Mouse (Mus musculus) T-cell, adult 2 months (primary cell): ENCODE results near the gene Crygn.
"Not testable (repeated sequence)": the region's sequence is repeated elsewhere in the genome, so short reads cannot be mapped to it uniquely, and the experiment has no call there.

Source experiments
- DNase-seq: peaks from one replicate; pipeline ENCODE4 v3.0.0; 2022; ENCODE audit warnings: low spot score

The Crygn gene

DNA sequence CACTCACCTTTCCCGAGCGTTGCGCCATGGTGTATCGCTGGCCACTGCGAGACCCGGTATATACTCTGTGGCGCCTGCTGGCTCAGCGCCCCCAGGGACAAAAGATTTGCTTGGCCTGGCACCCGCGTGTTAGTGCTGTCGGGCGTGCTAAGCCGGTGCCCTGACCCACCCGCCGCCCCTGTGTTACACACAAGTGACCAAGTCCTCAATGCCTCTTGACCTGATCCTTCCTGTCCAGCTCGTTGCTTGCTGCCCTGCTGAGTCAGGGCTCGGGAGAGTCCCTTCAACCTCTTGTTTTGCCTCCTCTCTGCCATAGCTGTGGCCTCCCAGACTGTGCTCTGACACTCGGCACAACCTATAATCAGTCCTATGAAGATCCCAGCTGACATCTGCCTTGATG, at the start of gene Crygn:
Gene Crygn (minus strand): TSS at position 193 of the 400 bp plus-strand sequence.
- no peak for DNase-seq

DNA sequence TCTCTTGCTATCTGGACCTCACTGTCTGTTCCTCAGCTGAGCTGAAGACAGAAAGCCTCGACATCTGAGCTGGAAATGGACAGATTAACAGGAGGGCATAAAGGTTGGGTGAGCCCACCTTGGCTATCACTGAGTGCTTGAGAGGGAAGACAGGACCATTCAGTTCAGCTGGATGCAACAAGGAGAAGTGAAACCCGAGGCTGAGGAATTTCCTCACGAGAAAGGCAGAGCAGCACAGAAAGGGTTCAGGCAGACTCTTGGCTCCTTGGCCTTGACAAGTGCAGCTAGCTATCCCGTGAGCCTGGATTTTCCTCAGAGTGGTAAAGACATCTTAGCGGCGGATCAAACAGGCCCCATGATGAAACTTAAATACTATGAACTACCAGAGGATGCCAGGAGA, 47.4 kb upstream of the Crygn start:
- no peak for DNase-seq

- DNase-seq: no peak
Observed at GRCm38 (mm10) chr5:24804661-24805060, 46.9 kb upstream of the Crygn start.

DNA sequence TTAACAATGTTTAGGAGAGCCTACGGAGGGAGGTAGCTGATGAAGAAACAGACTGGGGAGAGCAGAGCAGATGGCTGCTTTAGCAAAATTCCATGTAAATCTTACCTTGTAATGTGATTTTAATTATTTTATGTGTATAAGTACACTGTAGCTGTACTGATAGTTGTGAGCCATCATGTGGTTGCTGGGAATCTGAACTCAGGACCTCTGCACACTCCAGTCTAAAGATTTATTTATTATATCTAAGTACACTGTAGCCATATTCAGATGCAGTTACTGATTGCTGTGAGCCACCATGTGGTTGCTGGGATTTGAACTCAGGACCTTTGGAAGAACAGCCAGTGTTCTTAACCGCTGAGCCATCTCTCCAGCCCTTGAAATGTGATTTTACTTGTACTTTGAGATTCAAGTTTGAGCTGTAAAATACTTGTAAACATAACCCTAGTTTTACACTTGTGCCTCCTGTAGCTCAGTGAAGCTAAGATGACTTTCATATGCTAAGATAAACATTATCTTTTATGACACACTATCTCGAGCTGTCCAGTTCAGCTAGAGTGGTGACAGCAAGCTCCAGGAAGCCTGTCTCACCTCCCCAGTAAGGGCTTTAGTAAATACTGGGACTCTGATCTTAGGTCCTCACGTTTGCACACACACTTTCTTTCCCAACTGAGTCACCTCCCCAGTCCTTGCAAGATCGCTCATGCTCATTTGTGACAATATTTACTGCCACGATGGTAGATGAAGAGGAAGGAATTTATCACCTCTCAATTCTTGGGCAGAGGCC, 44.2 kb upstream of the Crygn start:
- DNase-seq: no peak

GRCm38 (mm10) chr5:24800416-24800815, 42.6 kb upstream of the Crygn start:
- DNase-seq: no peak

DNA sequence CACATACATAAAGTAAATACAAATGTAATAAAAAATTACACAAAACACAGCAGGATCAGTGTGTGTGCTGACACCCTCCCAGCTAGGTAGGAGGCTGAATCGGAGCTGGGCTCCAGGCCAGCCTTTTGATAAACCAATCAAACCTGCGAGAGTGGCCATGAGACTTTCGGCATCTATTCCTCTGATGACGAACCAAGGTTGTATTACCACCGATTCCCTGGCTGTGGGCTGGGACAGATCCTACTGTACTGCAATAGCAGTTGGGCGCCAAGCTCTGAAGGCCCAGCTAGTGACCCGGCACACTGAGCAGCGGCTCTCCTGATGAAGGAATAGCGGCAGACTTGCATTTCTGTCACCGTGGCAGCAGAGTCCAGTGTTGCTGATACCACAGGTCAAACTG, 40.8 kb upstream of the Crygn start:
- no peak for DNase-seq

GRCm38 (mm10) chr5:24797858-24798257, 40.0 kb upstream of the Crygn start:
- no peak for DNase-seq

DNA sequence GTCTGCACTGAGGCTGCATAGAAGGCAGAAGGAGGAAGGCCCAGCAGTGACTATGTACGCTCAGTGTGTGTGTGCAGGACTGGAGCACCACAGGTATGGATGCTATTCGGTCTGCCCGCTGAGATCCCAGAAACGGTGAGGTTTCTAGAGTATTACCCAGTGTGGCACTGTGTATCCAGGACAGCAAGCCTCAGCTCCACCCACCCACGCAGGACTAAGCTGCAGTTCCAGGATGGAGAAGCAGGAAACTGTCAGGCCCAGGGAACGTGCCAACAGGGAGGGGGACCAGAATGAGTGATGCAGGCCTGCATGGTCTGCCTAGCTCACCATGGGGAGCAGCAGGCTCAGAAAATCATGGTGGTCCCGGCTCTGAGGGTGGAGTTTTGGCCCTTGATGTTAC, 35.2 kb upstream of the Crygn start:
- no peak for DNase-seq

GRCm38 (mm10) chr5:24782957-24783356, 25.1 kb upstream of the Crygn start:
- DNase-seq: no peak

DNA sequence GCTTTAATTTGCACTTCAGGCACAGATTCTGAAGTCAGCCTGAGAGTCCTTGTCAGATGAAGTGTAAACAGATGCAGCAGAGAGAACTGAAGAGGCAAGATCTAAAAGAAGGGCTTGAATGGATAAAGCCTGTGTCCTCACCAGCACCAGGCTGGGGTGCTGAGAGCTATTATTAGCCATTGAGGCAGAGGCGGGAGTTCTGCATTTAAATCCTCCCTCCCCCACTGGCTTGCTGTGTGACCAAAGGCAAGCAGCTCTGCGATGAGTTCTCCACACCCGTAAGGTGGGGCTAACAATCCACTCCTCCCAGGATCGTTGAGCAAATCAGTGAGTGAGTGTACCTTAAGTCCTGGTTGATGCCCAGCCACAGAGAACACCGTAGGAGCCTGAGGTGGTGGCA, 23.2 kb upstream of the Crygn start:
- DNase-seq: no peak

DNA sequence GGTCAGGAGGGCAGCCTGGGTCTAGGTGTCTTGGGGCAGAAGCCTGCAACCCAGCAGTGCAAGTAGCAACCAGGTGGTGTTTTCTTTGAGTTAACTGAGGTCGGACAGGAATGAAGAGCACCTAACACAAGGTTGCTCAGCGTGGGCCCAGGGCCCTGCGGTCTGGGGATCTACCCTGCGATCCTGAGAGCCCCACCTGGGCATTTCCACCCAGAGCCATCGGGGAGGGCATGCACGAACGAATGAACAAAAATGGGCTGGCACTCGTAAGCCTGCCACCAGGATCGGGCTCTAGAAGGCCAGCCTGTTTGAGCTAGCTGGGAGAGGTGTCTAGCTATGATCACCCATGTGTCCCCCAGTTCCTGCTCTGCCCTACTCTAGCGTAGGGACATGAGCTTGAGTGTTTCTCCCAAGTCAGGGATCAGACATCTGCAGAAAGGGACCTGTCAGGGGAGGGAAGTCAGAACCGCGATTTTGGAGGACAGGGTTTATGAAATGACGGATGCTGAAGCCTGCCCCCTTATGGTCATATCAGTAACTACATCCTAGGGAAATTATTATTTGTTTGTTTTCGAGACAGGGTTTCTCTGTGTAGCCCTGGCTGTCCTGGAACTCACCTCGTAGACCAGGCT, 22.2 kb upstream of the Crygn start:
- DNase-seq: peak; percentile 38

GRCm38 (mm10) chr5:24779321-24779720, 21.5 kb upstream of the Crygn start:
- no peak for DNase-seq

DNA sequence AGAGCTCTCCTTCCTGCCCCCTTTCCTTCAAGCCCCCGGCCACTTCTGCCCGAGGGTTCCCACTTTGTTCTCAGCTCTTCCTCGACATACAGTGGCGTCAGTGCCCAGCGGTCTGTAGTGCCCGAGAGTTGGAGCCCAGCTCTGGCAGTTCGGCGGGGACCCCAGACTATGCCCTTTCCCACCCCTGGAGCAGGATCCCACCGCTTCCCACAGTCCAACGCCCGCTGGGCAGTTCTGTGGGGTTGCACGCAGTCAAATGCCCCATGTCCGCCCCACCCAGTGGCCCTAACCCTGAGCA, 21.0 kb upstream of the Crygn start:
- DNase-seq: no peak

GRCm38 (mm10) chr5:24778082-24778842, 20.5 kb upstream of the Crygn start:
- no peak for DNase-seq

DNA sequence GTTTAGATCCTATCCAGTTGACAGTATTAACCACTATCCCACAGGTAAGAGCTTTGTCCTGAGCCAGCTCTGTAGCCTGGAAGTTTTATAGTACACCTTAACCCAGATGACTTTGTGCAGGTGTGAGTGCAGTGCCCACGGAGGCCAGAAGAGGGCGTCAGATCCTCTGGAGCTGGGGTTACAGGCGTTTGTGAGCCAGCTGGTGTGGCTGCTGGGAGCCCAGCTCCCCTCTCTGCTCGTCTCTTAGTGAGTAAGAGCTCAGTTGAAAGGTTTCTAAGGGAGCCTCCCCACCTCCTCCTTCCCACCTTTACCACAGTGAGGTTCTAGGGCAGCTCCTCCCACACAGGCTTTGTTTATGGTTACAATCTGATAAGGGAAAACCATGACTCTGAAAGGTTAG, 18.9 kb upstream of the Crygn start:
- DNase-seq: peak; percentile 66

DNA sequence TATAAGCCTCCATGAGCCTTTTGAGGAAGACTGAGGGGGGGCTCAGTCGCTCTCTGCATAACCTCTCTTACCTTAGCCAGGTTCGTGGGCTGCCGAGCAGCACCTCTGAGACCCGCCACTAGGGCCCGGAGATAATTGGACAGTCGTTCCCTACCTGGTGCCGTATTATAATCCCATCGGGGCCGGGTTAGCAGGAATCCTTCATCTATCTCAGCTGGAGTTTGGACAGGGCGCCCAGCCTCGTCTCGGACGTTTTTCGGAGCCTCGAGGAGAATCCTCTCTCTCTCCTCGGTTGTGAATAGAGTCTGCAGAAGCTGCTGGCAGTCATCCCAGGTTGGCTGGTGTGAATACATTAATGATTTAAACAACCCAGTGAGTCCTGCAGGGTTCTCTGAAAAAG, 16.7 kb upstream of the Crygn start:
- not testable (repeated sequence) for DNase-seq

GRCm38 (mm10) chr5:24756931-24757330, 877 bp downstream of the Crygn start:
- DNase-seq: no peak

DNA sequence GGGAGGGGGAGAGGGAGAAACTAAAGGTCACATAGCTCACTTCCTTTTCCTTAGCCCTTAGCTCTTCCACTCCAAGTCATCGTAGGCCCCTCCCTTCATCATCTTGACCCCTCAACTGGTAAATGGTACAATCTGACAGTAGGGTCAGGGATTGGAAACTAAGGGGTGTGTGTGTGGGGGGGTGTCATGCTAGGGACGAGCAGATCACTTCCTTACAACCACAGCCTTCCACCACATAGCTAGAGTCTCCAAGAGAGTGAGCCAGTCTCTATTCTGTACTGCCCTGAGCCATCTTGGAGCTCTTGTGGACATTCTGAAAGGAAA, 5.7 kb downstream of the Crygn start:
- DNase-seq: no peak

DNA sequence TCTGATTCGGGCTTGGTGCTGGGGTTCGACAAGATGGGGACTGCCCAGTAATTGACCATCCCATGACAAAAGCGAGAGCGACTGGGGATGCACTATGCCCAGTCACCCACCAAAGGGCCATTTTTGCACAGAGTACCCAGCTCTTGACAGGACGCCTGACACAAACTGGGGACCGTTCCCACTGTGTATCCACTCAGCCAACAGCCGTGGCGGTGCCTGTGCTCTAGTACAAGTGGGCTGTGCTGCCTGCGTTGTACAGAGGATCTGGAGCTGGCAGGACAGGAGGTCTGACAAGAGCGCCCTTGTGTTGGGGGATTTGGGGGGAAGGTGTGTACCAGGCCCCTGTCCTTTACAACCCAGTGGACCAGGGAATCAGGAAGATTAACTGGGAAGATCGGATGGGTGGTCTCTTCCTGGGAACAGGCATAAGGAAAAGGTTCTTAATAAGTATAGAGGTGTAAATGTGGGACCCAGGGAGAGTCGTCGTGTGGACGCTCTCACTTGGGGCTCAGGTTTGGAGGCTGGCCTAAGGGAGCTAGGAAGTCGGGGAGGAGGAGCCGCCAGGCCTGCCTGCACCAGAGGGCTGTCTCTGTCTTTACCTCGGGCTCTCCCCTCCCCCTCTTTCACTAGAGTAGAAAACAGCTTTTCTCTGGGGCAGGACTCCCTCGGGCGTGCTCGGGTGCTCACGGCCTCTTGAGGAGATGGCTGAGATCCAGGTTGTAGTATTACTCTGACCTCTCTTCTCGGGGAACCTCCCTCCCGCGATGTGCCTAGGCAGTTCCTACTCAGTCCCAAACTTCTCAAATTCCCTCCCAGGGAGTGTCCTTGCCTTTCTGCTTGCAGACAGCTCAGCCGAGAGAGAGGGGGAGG, 6.3 kb downstream of the Crygn start:
- DNase-seq: peak; percentile 71

DNA sequence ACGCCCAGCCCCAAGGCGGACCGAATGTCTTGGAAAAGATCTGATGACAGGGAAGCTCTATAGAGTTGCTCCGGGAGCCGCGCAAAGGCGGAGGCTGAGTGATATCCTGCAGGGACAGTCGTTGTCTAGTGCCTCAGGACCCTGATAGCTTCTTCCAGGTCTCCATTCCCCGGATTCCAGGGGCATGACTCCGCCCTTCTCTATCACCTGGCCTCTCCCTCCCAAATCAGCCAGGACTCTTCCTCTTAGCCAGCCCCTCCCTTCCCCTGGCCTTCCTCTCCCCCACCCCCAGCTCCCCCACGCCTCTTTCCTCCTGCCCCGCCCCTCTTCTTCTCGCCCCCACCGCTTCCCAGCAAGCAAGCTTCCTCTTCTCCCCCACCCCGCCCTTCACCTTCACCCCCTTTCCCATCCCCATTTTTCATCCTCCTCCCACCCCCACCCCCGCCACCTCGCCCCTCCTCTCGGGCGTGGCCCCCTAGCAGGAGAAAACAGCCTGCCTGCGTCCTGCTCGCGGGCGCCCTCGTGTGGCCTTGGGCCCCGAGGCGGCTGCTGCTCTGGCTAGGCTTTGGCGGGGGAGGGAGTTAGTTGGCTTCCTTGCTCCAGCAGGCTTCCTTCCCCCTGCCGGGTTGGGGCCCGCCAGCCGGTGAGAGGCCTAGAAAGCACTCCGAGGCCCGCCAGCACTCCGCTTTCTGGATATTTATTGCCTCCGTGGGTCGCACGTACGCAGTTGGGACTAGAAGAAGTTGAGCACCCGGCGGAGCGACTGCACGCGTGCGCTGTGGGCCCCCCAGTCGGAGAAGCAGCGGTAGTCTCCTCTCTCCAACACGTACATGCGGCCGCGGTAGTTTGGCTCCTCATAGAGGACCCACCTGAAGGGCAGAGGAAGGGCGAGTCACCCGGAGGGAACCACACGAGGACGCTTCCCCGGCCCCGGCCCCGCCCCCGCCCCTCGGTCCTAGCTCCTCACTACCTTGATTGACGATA, 7.2 kb downstream of the Crygn start:
- peak; percentile 87 for DNase-seq

GRCm38 (mm10) chr5:24749731-24750130, 8.1 kb downstream of the Crygn start:
- no peak for DNase-seq
